Mouse (Mus musculus) adrenal gland, adult (tissue): ENCODE results near the gene Ptprn2.

Experiments
- DNase-seq, 2 experiments: peaks; one replicate each; pipeline ENCODE4 v3.0.0; 2022 to 2023; ENCODE audit warnings: low spot score in 1 of 2; ENCODE audit not compliant: inconsistent age in 2 of 2

The Ptprn2 gene

DNA sequence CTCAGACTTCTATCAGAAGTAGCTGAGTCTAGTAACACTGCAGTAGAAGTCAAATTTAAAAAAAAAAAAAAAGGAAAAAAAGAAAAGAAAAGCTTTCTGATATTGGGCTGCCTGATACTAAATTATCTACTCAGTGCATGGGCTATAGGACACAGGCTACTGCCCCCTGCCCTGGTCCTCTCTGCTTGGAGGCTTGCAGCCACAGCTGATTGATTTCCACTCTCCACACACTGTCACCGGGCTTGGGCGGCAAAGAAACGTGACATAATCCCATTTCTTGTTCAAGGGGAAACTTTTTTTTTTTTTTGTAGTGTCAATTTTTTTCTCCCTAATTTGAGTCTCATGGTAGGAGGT lies 766.9 kb downstream of the Ptprn2 start:
- DNase-seq = no peak

GRCm38 (mm10) chr12:117254356-117254755 lies 768.8 kb downstream of the Ptprn2 start:
- DNase-seq = no peak

- no peak for DNase-seq
Measured at GRCm38 (mm10) chr12:117255325-117255724, 769.8 kb downstream of the Ptprn2 start.

- DNase-seq = no peak
Measured at GRCm38 (mm10) chr12:117255776-117256342, 770.3 kb downstream of the Ptprn2 start.

DNA sequence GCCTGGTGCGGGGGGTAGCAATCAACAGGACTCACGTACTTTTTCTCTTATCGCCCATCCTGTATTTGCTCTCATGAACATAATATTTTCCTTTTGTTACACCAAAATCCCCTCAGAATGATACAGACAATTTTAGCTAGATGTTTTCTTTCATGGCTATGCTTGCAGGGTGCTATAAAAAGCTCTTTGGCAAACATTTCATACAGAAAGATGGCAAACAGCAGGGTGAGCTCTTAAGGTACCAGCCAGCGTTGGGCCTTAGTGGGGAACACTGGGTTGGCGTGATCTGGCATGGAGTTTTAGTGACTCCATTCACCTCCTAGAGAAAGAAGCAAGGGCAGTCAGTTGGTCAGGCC lies 771.3 kb downstream of the Ptprn2 start:
- DNase-seq = no peak

- no peak for DNase-seq
Measured at GRCm38 (mm10) chr12:117257205-117257920, 771.8 kb downstream of the Ptprn2 start.

GRCm38 (mm10) chr12:117257921-117258497 lies 772.5 kb downstream of the Ptprn2 start:
- DNase-seq = no peak

- no peak for DNase-seq
Measured at GRCm38 (mm10) chr12:117260391-117261164, 775.1 kb downstream of the Ptprn2 start.

GRCm38 (mm10) chr12:117261165-117261440 lies 775.6 kb downstream of the Ptprn2 start:
- DNase-seq = no peak

GRCm38 (mm10) chr12:117262003-117262402 lies 776.5 kb downstream of the Ptprn2 start:
- DNase-seq = no peak

GRCm38 (mm10) chr12:117263081-117263480 lies 777.6 kb downstream of the Ptprn2 start:
- no peak for DNase-seq

DNA sequence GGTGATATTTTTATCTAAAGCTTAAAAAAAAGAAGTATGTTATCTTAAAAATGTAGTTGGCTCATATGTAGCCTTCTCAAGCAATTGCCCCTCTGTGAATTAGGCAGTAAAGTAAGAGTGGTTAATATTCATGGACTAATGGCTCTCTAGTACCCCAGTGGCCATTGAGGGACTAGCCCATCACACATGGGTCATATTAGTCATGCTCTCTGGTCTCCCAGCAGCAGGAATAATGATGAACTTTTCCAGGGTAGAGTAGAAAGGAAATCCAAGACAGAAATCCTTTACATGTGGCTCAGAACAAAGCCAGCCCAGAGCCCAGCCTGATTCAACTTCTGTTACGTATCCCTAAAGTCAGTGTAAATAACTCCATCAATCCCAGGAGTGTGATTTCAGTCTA lies 779.7 kb downstream of the Ptprn2 start:
- no peak for DNase-seq

DNA sequence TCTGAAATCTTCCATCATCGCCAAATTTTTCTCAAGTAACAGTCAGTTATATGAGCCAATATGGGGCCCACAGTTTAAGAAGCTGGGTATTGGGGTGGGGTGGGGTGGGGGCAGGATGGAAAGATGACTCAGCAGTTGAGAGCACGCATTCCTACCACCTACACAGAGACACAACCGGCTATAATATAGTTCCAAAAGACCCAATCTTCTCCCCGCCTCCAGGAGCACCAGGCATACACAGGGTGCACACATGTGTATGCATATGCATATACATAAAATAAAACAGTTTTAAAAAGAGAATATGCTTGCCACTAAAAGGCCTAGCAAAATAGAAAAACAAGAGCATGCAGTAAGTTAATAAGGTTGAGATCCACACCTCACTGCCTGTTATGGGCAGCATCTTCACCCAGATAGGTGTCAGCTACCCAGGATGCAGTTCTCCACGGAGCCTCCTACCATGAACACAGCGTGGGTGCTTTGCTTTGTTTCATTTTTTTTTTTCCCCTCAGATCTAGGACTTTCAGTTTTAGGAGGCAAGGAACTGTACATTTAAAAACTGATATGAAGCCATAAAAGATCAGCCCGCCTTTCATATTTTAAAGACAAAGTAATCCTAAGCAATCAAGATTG lies 783.1 kb downstream of the Ptprn2 start:
- no peak for DNase-seq

DNA sequence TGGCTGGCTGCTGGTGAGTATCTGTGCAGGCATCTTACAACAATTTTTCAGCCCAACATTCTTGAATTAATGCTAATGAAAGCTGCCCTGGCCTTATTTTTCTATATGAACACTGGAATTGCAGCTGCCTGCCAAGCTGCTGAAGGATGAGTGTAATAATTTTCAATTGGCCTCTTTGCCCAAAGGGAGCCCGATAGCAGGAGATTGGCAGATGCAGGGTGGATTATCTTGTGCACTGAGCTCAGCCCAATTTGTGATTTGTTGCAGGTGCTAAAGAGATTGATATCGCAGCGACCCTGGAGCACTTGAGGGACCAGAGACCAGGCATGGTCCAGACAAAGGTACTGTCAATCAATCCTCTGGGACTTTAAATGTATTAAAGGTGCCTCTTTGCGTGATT lies 783.8 kb downstream of the Ptprn2 start:
- no peak for DNase-seq

- no peak for DNase-seq
Measured at GRCm38 (mm10) chr12:117270199-117270598, 784.7 kb downstream of the Ptprn2 start.

- DNase-seq = no peak
Measured at GRCm38 (mm10) chr12:117273166-117273565, 787.6 kb downstream of the Ptprn2 start.

DNA sequence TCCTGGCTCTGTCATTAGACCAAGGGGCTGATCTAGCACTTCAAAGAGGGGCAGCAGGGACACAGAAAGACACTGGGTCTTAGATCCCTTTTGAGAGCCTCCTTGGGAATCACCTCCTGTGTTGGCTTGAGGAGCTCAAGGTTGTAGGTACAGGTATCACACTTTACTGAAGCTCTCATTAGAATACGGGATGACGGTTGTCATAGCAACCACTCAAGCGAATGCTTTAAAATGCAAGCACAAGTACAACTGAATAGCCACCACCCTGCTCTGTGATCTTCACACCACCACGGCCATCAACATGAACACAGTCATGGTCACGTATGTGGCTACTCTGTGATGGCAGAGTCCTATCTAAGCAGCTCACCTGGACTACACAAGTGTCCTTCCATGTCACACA lies 789.1 kb downstream of the Ptprn2 start:
- DNase-seq = no peak

DNA sequence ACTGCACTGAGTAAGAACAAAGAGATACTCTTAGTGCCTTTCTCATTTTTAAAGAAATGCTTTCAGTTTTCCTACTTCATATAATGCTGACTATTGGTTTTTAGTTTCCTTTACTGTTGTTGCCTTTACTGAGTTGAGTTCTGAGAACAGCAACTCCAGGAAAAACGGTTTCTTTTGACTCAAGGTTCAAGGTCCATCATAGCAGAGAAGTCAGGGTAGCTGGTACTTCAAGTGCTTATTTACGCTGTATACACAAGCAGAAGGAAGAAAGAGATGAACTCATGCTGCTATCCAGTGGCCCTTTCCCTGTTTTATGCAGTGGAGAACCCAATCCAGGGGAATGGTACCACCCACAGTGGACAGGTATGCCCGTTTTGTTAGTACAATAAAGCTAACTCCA lies 795.3 kb downstream of the Ptprn2 start:
- peak in 1 of 2 experiments; percentile 24 for DNase-seq

DNA sequence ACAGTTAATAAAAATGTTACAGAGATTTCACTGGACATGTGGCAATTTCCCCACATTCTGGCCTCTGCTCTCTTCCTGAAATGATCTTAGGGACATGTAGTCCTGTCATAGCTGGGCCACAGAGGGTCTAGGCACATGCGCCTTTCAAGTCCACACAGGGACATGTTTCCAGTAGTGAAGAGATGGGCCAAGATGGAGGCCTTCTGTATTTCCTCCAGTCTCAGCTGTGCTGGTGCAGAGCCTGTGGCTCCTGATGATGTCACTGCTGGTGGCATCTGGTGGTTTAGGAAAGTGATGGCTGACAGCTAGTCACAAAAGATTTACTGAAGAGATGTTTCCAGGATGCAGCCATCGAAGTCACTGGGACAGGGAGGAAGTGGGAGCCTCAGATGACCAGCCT lies 797.1 kb downstream of the Ptprn2 start:
- no peak for DNase-seq

DNA sequence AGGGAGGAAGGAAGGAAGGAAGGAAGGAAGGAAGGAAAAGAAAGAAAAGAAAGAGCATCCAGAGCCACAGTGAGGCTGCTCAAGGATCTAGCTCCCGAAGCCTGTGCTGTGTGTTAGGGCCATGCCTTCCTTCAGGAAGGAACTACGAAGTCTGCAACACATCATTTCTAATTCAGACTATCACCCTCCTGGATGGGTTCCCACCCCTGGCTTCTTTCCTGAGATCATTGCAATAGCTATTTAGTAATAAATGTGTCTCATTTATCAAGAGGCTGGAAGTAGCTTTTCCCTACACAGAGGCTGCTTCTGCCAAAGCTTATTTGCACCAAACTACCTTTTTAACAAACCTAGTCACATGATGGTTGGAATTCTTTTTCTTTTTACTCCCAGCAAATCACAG lies 801.9 kb downstream of the Ptprn2 start:
- DNase-seq = peak in 1 of 2 experiments; percentile 45

DNA sequence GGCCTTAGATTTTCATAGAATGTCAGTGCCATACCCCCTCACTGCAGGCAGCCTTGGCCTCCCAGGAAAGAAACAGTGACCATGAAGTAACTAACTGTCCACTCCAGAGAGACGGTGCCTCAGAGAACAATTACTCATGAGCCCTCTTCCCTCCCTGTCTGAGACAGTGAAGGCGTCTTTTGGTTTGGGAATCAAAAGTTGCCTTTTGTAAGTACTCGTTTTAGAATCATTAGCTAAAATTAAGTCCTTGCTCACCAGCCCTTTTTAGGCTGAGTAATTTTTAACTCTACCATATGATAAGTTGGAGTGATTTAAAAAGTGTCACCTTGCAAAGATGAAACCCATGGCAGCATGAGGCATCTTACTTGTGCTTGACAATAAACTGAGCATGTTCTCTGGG lies 806.4 kb downstream of the Ptprn2 start:
- DNase-seq = no peak

DNA sequence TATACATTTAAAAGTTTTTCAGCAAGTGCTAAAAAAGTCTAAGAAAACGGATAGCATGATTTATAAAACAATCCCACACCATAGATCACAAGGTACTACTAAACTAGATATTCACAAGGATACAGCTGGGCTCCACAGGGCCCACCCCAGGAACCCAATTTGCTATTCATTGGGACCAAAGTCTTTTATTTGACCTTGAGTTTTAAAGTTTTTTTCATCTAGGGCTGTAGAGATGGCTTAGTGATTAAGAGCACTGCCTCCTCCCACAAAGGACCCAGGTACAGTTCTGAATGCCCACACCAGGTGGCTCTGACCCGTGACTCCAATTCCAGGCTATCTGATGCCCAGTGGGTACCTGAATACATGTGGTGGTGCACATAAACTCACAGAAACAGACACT lies 811.3 kb downstream of the Ptprn2 start:
- no peak for DNase-seq
